Mouse (Mus musculus) frontal cortex, adult (tissue): Measurements from ENCODE around the gene Zfp446.
A peak's percentile ranks its signal among the peaks of the same experiment; 100 is the strongest.

ENCODE experiments used
- ATAC-seq: cut with Nextera tagmentation; 2 replicates; pipeline ENCODE4 v1.9.2; 2017; ENCODE audit warnings: mild to moderate bottlenecking, moderate library complexity, mixed read lengths; ENCODE audit not compliant: low TSS enrichment

Zfp446 gene

DNA sequence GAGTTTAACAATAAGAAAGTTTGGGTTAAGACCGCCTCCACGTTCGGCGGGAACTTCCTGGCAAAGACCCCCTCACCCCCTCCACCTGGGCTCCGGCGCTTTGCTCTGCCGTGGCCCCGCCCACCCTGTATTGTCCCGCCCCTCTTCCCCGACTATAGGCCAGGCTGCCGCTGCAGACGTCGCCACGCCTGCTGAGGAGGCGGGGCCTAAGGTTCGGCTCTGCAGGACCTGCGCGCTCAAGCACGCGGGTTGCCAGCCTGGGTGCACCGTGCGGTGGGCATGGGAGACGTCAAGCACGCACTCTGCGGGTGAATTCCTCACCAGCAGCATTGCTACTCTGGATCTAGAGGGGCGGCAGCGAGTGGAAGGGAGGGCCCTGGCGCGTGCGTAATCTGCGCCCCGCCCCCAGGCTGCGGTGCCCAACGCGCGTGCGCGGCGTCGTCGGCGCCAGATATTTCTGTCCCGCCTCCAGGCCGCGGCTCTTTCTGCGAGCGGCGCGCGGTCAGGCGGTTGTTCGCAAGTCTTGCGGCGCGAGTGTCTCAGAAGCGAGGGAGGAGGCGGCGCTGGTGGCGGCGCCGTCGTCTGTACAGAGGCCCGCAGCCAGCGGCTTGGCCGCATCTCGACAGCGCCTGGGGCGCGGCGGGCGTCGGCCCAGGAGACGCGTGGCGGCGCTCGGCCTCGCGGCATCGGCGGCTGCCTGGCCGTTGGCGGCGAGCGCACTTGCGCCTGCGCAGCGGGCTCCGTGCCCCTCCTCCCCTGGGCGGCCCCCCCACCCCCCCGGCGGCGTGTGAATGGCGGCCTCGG, 46.5 kb downstream of the Zfp446 start:
- ATAC-seq, result peak; percentile 85

- ATAC-seq, result peak; percentile 39; the same call in 1 of the 2 replicates
Measured at GRCm38 (mm10) chr7:13024805-13025204, 47.2 kb downstream of the Zfp446 start.

DNA sequence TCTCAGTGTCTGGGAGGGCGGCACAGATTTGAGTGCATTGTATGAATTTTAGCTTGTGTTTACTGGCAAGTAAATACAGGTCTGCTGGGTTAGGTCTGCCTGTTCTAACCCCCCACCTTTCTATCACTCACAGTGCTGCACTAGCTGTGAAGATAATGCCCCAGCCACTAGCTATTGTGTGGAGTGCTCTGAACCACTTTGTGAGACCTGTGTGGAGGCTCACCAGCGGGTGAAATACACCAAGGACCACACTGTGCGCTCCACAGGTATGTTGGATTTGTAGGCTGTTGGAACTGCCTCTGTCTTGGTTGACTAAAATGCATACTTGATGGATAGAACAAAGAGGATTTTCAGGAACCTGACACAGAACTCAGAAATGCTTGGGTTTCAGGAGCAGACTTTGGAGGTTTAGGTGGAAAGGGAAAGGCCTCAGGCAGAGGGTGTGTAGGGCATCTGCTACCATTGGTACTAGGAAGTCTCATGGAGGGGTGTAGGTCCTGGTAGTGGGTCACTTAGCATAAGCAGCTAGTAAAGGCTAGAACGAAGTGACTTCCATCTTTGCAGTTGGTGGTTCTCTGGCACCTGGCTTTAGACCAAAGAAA, 48.0 kb downstream of the Zfp446 start:
- ATAC-seq, result no peak

DNA sequence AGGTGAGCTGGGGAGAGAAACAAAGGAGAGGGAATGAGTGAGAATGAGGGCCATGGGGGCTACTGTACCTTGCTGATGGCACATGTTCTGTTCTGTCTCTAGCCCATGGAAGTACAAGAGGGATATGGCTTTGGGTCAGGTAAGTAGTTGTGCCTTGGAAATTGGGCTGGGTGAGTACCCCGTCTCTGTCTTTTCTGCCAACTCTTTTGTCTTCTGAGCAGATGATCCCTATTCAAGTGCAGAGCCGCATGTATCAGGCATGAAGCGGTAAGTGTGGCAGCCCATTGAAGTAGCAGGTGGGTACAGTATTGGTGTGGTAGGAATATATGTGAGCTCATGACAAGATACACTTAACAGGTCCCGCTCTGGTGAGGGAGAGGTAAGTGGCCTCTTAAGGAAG, 51.3 kb downstream of the Zfp446 start:
- no peak for ATAC-seq

- no peak for ATAC-seq
Measured at GRCm38 (mm10) chr7:13031069-13031468, 53.4 kb downstream of the Zfp446 start.

DNA sequence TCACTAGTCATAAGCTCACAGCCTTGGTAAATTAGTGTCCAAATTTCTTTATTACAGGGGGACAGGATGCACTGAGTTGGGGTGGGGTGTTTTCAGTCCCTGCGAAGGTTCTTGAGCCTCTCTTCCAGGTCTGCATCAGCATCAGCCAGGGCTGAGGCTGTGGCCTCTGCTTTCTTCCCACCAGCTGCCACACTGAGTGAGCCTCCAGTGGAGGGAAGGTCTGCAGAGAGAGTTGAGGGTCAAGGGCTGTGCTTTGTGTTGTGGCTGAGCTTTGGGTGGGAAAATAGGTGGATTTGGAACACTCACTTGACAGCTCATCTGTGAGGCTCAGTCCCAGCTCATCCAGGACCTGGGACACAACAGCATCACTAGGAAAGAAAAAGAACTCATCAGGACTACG, 54.3 kb downstream of the Zfp446 start:
- ATAC-seq, result no peak

DNA sequence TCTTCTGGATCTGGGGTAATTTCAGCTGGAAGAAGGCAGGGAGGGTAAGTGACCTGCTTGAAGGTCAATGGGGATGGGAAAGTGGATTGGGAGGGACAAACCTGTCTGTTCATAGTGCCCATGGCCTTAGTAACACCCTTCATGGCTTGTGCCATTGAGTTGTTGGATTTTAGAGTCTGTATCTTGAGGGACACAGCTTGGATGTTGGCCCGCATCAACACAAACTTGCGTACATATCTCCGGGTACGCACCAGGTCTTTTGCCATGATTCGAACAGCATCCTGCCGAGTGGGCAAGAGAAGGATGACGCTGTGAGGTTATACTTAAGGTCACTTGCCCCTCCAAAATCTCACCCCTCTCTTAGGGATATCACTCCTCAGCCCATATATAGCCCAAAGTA, 54.9 kb downstream of the Zfp446 start:
- ATAC-seq, result no peak

DNA sequence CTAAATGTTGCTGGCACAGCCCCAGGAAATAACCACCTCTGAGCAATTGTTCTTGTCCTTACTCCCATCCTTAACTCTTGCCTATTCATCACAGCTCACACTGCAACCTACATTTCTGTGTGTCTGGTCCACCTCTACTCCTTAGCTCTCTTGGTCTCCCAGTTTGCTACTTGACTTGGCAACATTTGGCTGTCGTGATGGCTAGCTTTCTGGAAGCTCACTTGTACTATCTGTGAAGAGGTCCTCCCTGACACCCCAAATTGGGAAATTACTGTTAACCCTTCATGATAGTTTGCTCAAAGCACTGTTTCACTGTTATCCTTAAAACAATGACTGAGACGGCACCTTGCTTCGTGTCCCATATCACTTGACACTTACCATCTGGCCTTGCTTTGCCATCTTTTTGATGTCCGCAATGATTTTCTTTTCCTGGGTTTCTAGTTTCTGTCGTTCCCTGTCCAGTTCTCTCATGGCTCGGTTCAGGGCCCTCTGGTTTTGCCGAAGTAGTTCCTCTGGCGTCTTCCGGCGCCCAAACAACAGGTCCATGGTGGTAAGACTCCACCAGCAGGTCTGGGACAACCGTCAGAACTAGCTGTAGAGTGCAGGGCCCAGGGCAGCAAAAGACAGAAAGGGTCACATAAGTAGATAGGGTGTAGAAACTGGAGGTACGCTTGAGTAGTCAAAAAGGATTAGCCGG, 56.0 kb downstream of the Zfp446 start:
- ATAC-seq, result no peak

GRCm38 (mm10) chr7:13034148-13034977, 56.7 kb downstream of the Zfp446 start, which contains the start of gene Chmp2a:
Gene Chmp2a, minus strand, starts transcription at chr7:13034807.
- ATAC-seq, result peak; percentile 71
